Mouse (Mus musculus) stomach, postnatal 0 days (tissue): ENCODE data around the gene Hcfc1.

Experiments
- CTCF ChIP-seq: IDR thresholded peaks from 2 replicates; pipeline ENCODE4 v1.5.1; 2016; ENCODE audit warnings: antibody characterized with exemption, low read depth, mild to moderate bottlenecking, moderate library complexity
- EP300 ChIP-seq: optimal IDR thresholded peaks from 2 replicates; pipeline ENCODE3; 2016; ENCODE audit warnings: antibody characterized with exemption

- no peak for TF ChIP-seq CTCF
- no peak for TF ChIP-seq EP300
Observed at GRCm38 (mm10) chrX:73942294-73942693, 23.9 kb downstream of the Hcfc1 start.
